Mouse (Mus musculus) ES-Bruce4 (cell line): ENCODE results near the gene Asb4.
"Not testable (repeated sequence)": the region's sequence is repeated elsewhere in the genome, so short reads cannot be mapped to it uniquely, and the experiment has no call there.

Experiments
- CTCF ChIP-seq: IDR thresholded peaks from one replicate; pipeline ENCODE4 v1.8.1; 2011; ENCODE audit warnings: low read depth, low read length
- EP300 ChIP-seq: IDR thresholded peaks from 2 replicates; pipeline ENCODE4 v1.6.1; 2011; ENCODE audit warnings: low read depth, low read length; ENCODE audit not compliant: insufficient read depth
- POLR2A ChIP-seq: IDR thresholded peaks from one replicate; pipeline ENCODE4 v1.8.1; 2011; ENCODE audit warnings: low read length; ENCODE audit not compliant: insufficient read depth

DNA sequence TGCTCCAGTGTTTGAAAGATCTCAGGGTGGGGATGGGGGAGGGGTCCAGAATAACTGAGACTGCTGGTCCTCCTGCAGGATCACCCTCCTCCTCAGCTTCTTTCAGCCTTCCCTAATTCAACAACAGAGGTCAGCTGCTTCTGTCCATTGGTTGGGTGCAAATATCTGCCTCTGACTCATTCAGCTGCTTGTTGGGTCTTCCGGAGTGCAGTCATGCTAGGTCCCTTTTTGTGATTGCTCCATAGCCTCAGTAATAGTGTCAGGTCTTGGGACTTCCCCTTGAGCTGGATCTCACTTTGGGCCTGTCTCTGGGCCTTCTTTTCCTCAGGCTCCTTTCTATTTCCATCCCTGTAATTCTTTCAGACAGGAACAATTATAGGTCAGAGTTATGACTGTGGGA is 43.9 kb upstream of the Asb4 start:
- TF ChIP-seq CTCF, POLR2A, EP300: not testable (repeated sequence)
